Mouse (Mus musculus): ENCODE data around the gene Thada.
A peak's percentile ranks its signal among the peaks of the same experiment; 100 is the strongest.

DNA sequence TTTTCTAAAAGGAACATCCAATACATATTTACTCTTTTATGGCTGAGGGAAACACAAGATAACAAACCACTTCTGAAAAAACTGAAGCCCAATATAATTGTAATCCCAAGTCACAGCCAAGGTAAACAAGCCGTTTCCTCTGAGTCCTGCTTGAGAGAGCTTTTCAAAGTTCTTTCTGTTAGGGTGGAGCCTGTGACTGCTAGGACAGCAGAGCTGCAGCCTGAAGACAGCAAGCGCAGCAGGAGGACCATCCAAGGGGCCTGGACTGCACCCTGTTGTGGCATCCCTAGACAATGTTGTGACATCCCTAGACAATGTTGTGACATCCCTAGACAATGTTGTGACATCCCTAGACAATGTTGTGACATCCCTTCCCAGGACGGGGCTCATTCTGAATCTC is 197.6 kb downstream of the Thada start:
- TF ChIP-seq CTCF (IDR thresholded peaks at IDR 0.05) (no peak), POLR2A (IDR thresholded peaks at IDR 0.05; ENCODE audit: insufficient read depth, low read depth, low read length) (no peak; the same call in 1 of the 2 replicates), EP300 (IDR thresholded peaks at IDR 0.05; ENCODE audit: insufficient read depth, low read depth, low read length) (0 out of 2 replicates have a peak, but pooled peaks have one; percentile 18)

All from heart, adult 2 months (tissue).